Mouse (Mus musculus): ENCODE data around the gene Jhy. TPM values are rescaled to one million over a fixed set of nuclear protein-coding genes. Genes with fewer than 3 reads are reported as not detected.

Jhy gene
- polyA plus RNA-seq (2014; fragmentation: Illumina TruSeq; extraction: RNeasy Lipid Tissue Mini Kit (QIAGEN cat#74804); ENCODE audit: low read depth, low replicate concordance) = 85.1 TPM

GRCm38 (mm10) chr9:40963586-40964417 is at the start of gene Jhy:
Gene Jhy, minus strand, starts transcription at chr9:40964118.

GRCm38 (mm10) chr9:41004415-41004814 is 40.5 kb upstream of the Jhy start, which contains the start of gene Crtam:
Gene Crtam, minus strand, starts transcription at chr9:41004628.

GRCm38 (mm10) chr9:40873556-40874470 is 90.1 kb downstream of the Jhy start, which contains the start of gene Bsx:
Gene Bsx, plus strand, starts transcription at chr9:40874127.

Other genes starting within 250 kb of the Jhy start
- 260 TPM for gene Hspa8, start 163.1 kb downstream of the Jhy start, polyA plus RNA-seq (2014; fragmentation: Illumina TruSeq; extraction: RNeasy Lipid Tissue Mini Kit (QIAGEN cat#74804); ENCODE audit: low read depth, low replicate concordance)
- gene Bsx, start 90.0 kb downstream of the Jhy start, polyA plus RNA-seq (2014; fragmentation: Illumina TruSeq; extraction: RNeasy Lipid Tissue Mini Kit (QIAGEN cat#74804); ENCODE audit: low read depth, low replicate concordance) = not detected
- 29.1 TPM for gene Crtam, start 40.5 kb upstream of the Jhy start, polyA plus RNA-seq (2014; fragmentation: Illumina TruSeq; extraction: RNeasy Lipid Tissue Mini Kit (QIAGEN cat#74804); ENCODE audit: low read depth, low replicate concordance)
- gene Ubash3b, start 197.6 kb upstream of the Jhy start, polyA plus RNA-seq (2014; fragmentation: Illumina TruSeq; extraction: RNeasy Lipid Tissue Mini Kit (QIAGEN cat#74804); ENCODE audit: low read depth, low replicate concordance) = 1.7 TPM

Measured in testis, adult 10 weeks (tissue).